Mouse (Mus musculus): Measurements from ENCODE around the gene Sgip1. TPM values are rescaled to one million over a fixed set of nuclear protein-coding genes. Genes with fewer than 3 reads are reported as not detected.

Sgip1 gene
- polyA plus RNA-seq, 1 experiment, result 71.8 TPM

- WGBS, result 81% methylated on average over 15 of the region's 15 CpGs
- TF ChIP-seq CTCF (IDR thresholded peaks at IDR 0.05; ENCODE audit: borderline replicate concordance, insufficient read depth, low read depth, low read length) (no peak), POLR2A (IDR thresholded peaks at IDR 0.05; ENCODE audit: borderline replicate concordance, insufficient read depth, low read length) (no peak)
- Histone ChIP-seq H3K4me3 (replicated peaks; ENCODE audit: insufficient read depth, low read depth, low read length) (no peak overlapping the region), H3K4me1 (ENCODE audit: control insufficient read depth, insufficient read depth, low read length) (no peaks in the 10 kb centered on the region), H3K27me3 (ENCODE audit: control insufficient read depth, insufficient read depth, low read length) (no peaks in the 10 kb centered on the region), H3K27ac (ENCODE audit: insufficient read depth, low read length) (no peak overlapping the region)
- DNase-seq, result no peak
Observed at GRCm38 (mm10) chr4:102862751-102863710, 121.9 kb downstream of the Sgip1 start.

DNA sequence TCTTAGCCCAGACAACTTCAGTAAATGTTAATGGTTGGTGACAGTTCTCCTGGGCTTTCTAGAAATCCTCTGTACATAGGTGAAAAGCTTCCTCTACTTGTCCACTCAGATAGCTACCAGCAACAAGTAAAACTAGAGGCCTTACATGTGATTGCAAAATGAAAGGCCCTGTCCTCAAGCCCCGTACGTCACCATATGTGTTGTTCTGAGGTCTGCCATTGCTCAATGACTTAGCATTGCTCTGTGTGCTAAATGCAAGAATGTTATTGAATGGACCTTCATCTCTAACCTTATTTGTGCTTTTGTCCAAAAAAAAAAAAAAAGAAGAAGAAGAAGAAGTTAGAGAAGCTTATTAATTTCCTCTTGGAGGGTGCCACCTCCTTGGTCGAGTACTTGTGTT is 125.4 kb downstream of the Sgip1 start:
- 92% methylated on average over 3 of the region's 3 CpGs for WGBS
- Histone ChIP-seq H3K27me3 (ENCODE audit: control insufficient read depth, insufficient read depth, low read length) (no peaks in the 10 kb centered on the region), H3K27ac (ENCODE audit: insufficient read depth, low read length) (no peak overlapping the region), H3K4me1 (ENCODE audit: control insufficient read depth, insufficient read depth, low read length) (no peaks in the 10 kb centered on the region; the same call in 1 of the 2 replicates), H3K4me3 (replicated peaks; ENCODE audit: insufficient read depth, low read depth, low read length) (no peak overlapping the region)
- no peak for DNase-seq
- no peak for TF ChIP-seq POLR2A (IDR thresholded peaks at IDR 0.05; ENCODE audit: borderline replicate concordance, insufficient read depth, low read length)
- TF ChIP-seq CTCF (IDR thresholded peaks at IDR 0.05; ENCODE audit: borderline replicate concordance, insufficient read depth, low read depth, low read length), result no peak

DNA sequence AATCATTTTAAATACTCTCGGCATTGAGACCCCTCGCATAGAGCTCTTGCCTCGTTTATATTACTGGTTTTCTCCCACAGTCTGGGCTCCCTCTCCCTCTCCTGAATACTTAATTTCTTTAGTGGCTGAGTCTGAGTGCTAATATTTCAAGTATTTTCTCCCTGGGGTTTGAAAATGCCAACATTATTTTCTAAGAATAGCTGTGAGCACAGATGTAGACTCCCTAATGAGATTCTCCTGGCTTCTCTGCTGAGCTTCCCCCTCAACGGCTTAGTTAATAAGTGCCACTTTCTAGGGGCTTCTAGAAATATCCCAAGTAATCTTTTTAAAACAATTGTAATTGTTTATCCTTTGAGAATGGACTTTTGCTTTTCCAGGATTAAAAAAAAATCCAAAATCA is 130.2 kb downstream of the Sgip1 start:
- Histone ChIP-seq H3K27ac (ENCODE audit: insufficient read depth, low read length) (no peak overlapping the region), H3K4me3 (replicated peaks; ENCODE audit: insufficient read depth, low read depth, low read length) (no peak overlapping the region), H3K27me3 (ENCODE audit: control insufficient read depth, insufficient read depth, low read length) (no peaks in the 10 kb centered on the region), H3K4me1 (ENCODE audit: control insufficient read depth, insufficient read depth, low read length) (no peaks in the 10 kb centered on the region; the same call in 1 of the 2 replicates)
- DNase-seq, result no peak
- TF ChIP-seq POLR2A (IDR thresholded peaks at IDR 0.05; ENCODE audit: borderline replicate concordance, insufficient read depth, low read length), result no peak
- TF ChIP-seq CTCF (IDR thresholded peaks at IDR 0.05; ENCODE audit: borderline replicate concordance, insufficient read depth, low read depth, low read length), result no peak
- WGBS, result 63% methylated on average over 4 of the region's 4 CpGs

DNA sequence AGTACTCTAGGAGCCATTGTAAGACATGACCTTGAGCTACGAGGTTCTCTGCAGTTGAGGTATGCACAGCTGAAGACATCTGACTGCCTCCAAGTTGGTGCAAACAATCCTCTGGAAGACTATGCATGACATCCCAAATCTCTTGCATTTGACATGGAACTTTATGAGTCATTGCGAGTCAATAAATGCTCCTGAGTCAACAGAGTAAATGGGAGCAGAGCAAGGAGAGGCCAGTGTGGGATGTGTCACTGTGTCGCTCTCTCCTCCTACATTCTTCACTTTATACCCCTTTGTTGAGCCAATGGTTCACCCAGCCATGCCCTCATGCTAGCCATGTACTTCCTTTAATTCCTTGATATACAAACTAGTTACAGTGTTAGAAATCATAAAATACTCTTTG is 142.0 kb downstream of the Sgip1 start:
- WGBS, result 98% methylated on average over 3 of the region's 3 CpGs
- no peak overlapping the region for H3K4me3 ChIP-seq (replicated peaks; ENCODE audit: insufficient read depth, low read depth, low read length)
- no peaks in the 10 kb centered on the region for H3K4me1 ChIP-seq (ENCODE audit: control insufficient read depth, insufficient read depth, low read length)
- no peak overlapping the region for H3K27ac ChIP-seq (ENCODE audit: insufficient read depth, low read length)
- no peaks in the 10 kb centered on the region for H3K27me3 ChIP-seq (ENCODE audit: control insufficient read depth, insufficient read depth, low read length)
- no peak for DNase-seq
- TF ChIP-seq POLR2A (IDR thresholded peaks at IDR 0.05; ENCODE audit: borderline replicate concordance, insufficient read depth, low read length) (no peak), CTCF (IDR thresholded peaks at IDR 0.05; ENCODE audit: borderline replicate concordance, insufficient read depth, low read depth, low read length) (no peak)

DNA sequence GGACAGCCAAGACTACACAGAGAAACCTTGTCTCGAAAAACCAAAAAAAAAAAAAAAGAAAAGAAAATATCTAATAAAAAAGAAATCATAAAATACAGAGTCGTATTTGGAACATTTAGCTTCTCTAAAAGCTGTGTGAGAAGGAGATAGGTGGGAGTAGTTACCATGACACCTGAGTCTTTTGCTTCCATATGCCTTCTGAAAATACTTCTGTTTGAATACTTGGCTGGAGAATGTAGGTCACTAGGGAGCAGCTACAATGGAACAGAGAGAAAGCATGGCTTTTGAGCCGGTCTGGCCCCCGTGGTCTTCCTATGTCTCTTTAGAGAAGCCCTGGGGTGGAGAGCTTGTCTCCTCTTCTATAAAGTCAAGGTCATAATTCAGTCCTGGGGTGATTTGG is 143.1 kb downstream of the Sgip1 start:
- no peak overlapping the region for H3K27ac ChIP-seq (ENCODE audit: insufficient read depth, low read length)
- H3K27me3 ChIP-seq (ENCODE audit: control insufficient read depth, insufficient read depth, low read length), result no peaks in the 10 kb centered on the region
- no peaks in the 10 kb centered on the region for H3K4me1 ChIP-seq (ENCODE audit: control insufficient read depth, insufficient read depth, low read length)
- DNase-seq, result no peak
- no peak for TF ChIP-seq CTCF (IDR thresholded peaks at IDR 0.05; ENCODE audit: borderline replicate concordance, insufficient read depth, low read depth, low read length)
- no peak for TF ChIP-seq POLR2A (IDR thresholded peaks at IDR 0.05; ENCODE audit: borderline replicate concordance, insufficient read depth, low read length)
- WGBS, result 68% methylated on average over 4 of the region's 4 CpGs
- no peak overlapping the region for H3K4me3 ChIP-seq (replicated peaks; ENCODE audit: insufficient read depth, low read depth, low read length)

DNA sequence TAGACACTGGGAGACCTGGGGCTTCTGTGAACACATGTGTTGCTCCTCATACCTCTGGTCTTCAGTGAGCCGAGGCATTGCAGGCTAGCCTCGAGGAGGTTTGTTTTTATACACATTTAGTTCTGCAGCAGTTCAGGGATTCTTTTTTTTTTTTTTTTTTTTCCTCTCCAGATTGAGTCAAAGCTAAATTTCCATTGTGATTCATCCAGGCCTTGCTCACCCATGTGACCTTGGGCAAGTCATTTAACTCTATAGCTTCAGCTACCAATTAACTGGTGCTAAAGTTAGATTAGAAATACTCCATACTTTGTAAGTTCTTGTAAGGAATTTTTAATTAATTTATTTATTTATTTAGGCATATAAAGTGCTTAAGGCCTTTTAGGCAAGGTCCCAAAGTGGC is 145.4 kb downstream of the Sgip1 start:
- no peak for DNase-seq
- H3K27ac ChIP-seq (ENCODE audit: insufficient read depth, low read length), result no peak overlapping the region
- TF ChIP-seq CTCF (IDR thresholded peaks at IDR 0.05; ENCODE audit: borderline replicate concordance, insufficient read depth, low read depth, low read length) (no peak), POLR2A (IDR thresholded peaks at IDR 0.05; ENCODE audit: borderline replicate concordance, insufficient read depth, low read length) (no peak)
- WGBS, result 80% methylated on average over 2 of the region's 2 CpGs
- H3K4me3 ChIP-seq (replicated peaks; ENCODE audit: insufficient read depth, low read depth, low read length), result no peak overlapping the region
- no peaks in the 10 kb centered on the region for H3K27me3 ChIP-seq (ENCODE audit: control insufficient read depth, insufficient read depth, low read length)
- H3K4me1 ChIP-seq (ENCODE audit: control insufficient read depth, insufficient read depth, low read length), result no peaks in the 10 kb centered on the region

DNA sequence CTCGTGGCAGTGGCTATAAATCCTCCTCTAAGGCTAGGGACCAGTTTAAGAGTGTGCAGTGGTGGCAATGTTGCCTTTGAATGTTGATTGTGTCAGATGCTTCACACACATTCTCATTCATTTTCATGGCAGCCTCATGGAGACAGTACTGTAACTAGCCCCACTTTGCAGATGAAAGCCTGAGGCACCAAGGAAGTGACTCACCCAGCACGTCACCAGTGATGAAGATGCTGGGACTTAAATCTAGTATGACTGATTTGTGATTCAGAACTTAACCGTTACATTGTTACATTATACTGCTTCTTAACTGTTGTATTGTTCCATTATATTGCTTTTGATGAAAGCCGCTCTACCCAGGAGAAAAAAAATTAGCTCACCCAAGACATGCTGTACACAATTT is 145.8 kb downstream of the Sgip1 start:
- Histone ChIP-seq H3K27ac (ENCODE audit: insufficient read depth, low read length) (no peak overlapping the region), H3K27me3 (ENCODE audit: control insufficient read depth, insufficient read depth, low read length) (no peaks in the 10 kb centered on the region), H3K4me1 (ENCODE audit: control insufficient read depth, insufficient read depth, low read length) (no peaks in the 10 kb centered on the region), H3K4me3 (replicated peaks; ENCODE audit: insufficient read depth, low read depth, low read length) (no peak overlapping the region)
- TF ChIP-seq POLR2A (IDR thresholded peaks at IDR 0.05; ENCODE audit: borderline replicate concordance, insufficient read depth, low read length) (no peak), CTCF (IDR thresholded peaks at IDR 0.05; ENCODE audit: borderline replicate concordance, insufficient read depth, low read depth, low read length) (no peak)
- DNase-seq, result no peak
- WGBS, result 93% methylated on average over 4 of the region's 4 CpGs
